Mouse (Mus musculus): ENCODE results near the gene Sorbs2.

Gene Sorbs2

DNA sequence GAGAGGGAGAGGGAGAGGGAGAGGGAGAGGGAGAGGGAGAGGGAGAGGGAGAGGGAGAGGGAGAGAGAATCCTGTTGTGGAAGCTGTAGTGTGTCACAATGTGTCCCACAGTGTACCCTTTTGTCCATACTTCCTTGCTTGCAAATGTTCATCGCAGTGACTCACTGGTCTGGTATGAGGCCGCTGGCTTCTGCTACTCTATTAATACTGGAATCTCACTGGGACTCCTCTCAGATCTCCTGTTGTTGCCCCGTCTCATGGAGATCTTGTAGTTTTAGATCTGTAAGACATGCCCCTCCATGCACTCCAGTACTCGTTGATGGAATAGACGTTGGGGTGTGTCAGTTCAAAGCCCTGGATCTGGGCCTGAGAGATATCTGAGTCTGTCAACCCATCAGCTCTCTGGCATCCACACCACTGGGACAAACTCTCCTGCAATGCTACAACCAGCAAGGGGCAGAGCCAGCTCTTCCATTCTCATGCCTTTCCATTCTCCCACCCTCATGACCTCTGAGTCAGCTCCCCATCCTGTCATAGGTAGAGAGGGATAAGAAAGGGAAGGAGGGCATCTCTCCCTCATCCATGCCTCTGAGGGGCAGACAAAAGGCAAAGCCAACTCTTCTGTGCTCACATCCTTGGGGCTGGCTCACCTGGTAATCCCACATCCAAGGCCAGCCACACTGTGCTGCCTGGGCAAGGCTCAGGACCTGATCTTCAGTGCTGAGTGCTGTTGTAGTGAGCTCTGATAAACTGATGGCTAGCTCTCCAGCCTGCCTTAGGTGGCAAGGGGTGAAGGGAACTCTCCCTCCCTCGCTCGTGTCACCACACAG, 72.3 kb downstream of the Sorbs2 start:
- DNase-seq (ENCODE audit: low read depth, low spot score) = no peak

GRCm38 (mm10) chr8:45580544-45580866, 72.9 kb downstream of the Sorbs2 start:
- DNase-seq (ENCODE audit: low read depth, low spot score) = no peak

GRCm38 (mm10) chr8:45583856-45584255, 76.3 kb downstream of the Sorbs2 start:
- DNase-seq (ENCODE audit: low read depth, low spot score) = no peak

- no peak for DNase-seq (ENCODE audit: low read depth, low spot score)
These were observed 76.9 kb downstream of the Sorbs2 start for GRCm38 (mm10) chr8:45584390-45585052.

DNA sequence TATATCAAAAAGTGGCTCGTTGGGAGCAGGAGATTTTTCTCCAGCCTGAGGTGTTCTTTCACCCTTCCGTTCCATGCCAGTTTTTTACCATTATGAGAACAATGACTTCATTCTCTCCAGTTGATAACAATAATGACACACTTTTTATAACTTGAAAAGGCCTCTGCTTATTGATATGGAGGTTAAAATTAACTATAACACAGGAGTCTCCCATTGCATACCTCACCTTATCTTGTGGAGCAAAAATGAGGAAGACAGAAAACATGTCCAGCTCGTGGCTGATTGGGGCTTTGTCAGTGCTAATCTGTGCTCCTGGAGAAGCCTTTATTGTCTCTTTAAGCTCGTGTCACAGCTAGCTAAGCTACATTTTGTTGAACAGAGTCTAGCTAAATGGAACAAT, 77.6 kb downstream of the Sorbs2 start:
- no peak for DNase-seq (ENCODE audit: low read depth, low spot score)

- no peak for DNase-seq (ENCODE audit: low read depth, low spot score)
These were observed 79.4 kb downstream of the Sorbs2 start for GRCm38 (mm10) chr8:45587011-45587410.

DNA sequence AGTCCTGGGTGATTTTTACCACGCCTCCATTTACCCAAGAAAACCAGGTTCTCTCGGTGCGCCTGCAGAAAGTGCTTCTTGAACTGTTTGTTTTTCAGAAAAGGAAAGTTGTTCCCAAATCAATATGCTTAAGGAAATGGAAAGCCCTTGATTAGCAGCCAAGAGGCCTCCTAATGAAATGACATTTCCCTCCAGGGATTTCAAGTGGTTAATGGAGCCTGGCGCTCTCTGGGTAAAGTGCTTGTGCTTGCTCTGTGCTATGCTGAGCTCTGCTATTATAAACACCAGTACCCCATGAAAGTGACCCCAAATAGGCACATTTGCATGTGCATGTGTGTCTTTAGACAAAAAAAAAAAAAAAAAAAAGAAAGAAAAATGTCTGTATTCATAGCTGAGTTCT, 84.3 kb downstream of the Sorbs2 start:
- DNase-seq (ENCODE audit: low read depth, low spot score) = no peak

DNA sequence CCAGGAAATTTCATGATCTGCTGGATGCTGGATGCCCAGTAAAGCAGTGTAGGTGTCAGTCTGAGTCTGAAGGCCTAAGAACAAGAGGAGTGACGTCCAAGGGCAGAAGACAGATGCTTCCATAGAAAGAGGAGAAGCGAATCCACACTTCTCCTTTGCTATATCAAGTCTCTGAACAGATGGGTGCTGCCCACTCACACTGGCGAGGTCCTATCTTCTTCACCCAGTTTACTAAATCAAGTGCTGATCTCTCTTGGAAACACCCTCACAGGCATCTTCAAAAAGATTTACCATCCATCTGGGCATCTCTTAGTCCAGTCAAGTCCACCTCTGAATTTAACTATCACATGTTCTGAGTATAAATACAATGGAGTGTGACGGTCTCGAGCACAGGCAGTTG, 86.1 kb downstream of the Sorbs2 start:
- DNase-seq (ENCODE audit: low read depth, low spot score) = no peak

GRCm38 (mm10) chr8:45595983-45596382, 88.4 kb downstream of the Sorbs2 start:
- no peak for DNase-seq (ENCODE audit: low read depth, low spot score)

DNA sequence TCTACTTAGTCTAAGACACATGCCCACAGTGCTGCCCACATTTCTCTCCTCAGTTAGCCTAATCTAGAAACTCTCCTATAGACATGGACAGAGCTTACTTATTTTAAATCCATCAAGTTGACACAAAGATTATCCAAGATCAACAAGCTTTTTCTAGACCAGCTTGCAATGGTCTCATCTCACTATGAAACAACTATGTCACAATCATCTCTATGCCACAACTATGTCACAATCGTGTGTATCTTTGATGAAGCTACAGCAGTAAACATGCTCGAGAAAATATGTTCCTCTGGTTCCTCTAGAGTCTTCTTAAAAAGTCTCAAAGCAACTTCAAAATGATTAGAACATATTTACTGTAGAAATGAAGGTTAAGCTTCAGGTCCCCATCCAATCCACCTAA, 89.0 kb downstream of the Sorbs2 start:
- DNase-seq (ENCODE audit: low read depth, low spot score) = no peak

GRCm38 (mm10) chr8:45597631-45598420, 90.2 kb downstream of the Sorbs2 start:
- no peak for DNase-seq (ENCODE audit: low read depth, low spot score)

DNA sequence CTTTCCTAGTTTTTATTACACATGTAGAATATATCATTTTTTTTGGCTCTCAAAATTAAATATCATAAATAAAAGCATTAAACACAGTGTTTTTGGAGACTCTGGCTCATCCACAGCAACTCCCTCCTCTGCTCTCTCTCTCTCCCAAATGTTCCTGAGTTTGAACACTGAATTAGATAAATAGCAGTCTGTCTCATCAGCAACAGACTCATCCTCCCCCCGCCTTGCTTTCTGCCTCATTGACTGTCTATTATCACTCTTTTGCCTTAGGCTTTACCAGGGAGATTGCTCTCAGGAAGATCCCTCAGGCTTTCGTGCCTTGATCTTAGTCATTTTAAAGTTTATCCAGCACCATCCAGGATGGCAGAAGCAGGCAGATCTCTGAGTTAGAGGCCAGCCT, 91.3 kb downstream of the Sorbs2 start:
- no peak for DNase-seq (ENCODE audit: low read depth, low spot score)

DNA sequence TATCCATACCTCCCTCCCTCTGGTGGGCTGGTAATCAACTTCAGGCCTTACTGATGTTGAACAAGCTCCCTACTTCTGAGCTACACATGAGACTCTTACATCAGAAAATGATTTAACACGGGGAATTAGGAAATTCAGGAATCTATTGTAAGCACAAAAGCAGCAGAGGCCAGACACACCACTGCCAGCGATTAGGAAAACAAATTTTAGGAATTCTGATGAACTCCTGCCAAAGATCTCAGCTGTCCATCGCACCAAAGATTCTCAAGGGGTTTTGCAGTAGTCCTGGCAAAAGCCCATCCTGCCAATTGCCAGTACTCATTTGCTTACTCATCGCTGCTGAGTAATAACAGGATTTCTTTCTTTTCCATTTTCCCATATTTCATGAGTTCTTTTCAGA, 94.4 kb downstream of the Sorbs2 start:
- peak; percentile 79 for DNase-seq (ENCODE audit: low read depth, low spot score)

GRCm38 (mm10) chr8:45605419-45605818, 97.8 kb downstream of the Sorbs2 start:
- DNase-seq (ENCODE audit: low read depth, low spot score) = no peak

- no peak for DNase-seq (ENCODE audit: low read depth, low spot score)
These were observed 99.4 kb downstream of the Sorbs2 start for GRCm38 (mm10) chr8:45607012-45607411.

GRCm38 (mm10) chr8:45608413-45608812, 100.8 kb downstream of the Sorbs2 start:
- DNase-seq (ENCODE audit: low read depth, low spot score) = no peak

DNA sequence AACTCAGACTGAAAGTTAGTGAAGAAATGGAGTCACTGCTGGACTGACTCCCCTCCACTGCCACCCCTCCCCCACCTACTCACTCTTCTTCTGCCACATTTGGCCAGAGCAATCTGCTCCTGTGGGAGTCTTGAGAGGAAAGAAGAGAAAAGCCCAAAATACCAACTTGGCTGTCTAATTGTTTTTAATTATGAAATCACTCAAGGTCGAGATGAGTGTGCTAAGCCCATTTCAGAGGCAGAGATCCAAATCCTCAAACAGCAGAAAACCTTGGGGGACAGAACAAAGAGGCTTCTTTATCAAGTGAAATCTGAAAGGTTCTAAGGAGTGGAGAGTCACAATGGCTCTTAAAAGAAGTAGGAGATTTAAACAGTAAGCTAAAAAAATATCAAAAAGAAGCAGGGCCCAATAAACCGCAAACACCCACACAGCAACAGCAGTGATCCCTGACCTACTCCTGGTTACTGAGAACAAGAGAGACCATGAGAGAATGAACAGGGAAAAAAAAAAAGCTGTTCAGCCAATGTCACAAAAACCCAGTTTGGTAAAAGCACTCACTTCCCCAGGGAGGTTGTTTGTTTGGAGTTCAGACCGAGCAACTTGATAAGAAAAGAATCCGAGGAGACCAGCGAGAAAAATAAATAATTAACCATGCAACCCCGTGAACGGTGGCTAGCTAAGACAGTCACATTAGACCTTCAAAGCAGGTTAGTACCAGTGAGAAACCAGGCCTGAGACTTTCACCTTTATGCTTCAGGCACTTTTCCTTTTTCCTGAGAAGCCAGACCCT, 103.0 kb downstream of the Sorbs2 start:
- DNase-seq (ENCODE audit: low read depth, low spot score) = no peak

DNA sequence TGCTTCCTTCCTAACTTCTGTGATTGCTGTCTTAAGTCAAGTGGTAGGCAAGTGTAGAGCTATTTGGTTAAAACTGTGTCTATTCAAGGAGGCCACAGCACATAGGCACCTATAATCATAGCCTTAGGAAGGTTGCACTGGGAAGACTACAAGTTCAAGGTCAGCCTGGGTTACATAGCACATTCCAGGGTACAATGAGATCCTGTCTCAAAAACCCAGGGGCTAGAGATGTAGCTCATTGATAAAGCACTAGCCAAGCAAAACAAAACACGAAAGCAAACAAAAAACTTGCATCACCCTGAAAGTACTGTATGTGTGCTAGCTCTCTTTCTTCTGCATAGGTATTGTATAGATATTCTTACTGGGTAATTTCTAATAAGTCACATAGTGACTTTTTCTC, 103.7 kb downstream of the Sorbs2 start:
- no peak for DNase-seq (ENCODE audit: low read depth, low spot score)

- no peak for DNase-seq (ENCODE audit: low read depth, low spot score)
These were observed 107.0 kb downstream of the Sorbs2 start for GRCm38 (mm10) chr8:45614610-45615009.

GRCm38 (mm10) chr8:45615050-45615449, 107.5 kb downstream of the Sorbs2 start:
- DNase-seq (ENCODE audit: low read depth, low spot score) = no peak

- DNase-seq (ENCODE audit: low read depth, low spot score) = no peak
These were observed 108.0 kb downstream of the Sorbs2 start for GRCm38 (mm10) chr8:45615551-45615950.

Data from skeletal muscle tissue, adult 2 months (tissue).